In the genomic region with DNA sequence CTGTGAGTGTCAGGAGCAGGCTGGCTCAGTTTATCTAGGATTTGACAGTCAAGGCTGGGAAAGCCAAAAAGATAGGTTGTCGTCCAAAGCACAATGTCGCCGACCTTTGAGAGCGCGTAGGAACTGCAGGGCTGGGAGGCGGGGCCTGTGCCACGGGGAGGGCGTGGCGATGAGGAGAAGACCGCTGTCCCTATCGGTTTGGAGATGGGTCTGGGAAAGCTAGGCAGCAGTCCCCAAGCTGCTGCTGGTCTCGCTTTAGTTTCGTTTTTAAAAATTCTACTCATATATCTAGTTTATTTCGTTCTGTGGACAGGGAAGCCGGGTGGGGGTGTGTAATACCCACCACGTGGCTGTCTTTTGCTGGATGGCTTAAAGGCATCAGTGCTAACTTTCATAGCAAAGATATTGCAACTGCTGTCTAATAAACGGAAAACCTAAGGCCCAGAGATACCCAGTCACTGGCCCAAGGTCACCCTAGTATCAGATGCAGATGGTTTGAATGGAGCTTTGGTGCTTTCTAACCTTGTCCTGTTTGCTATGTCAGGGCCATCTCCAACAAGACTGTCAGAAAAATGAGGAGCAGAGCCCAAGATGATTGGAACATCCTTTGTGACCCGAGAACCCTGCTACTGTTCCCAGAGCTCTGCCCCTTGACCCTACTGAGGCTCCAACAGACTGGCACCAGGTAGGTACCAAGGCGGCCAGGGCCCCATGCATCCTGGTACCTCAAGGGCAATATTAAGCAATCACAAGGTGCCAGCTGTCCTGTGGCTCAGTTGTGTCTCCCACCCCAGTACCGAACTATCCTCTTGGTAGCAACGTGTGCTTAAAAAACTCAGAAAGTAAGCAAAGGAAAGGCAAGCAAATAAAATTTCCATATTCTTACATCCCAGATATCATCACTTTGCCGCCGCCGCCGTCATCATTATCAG, we compare ENCODE assay signal across 1 mouse cellular context.
TF ChIP-seq lines count a peak whose summit lies in the region.

No protein-coding gene starts in this region.

TF ChIP-seq in MEL, 35 proteins besides CTCF, POLR2A, EP300 and RAD21:
- TF ChIP-seq NRF1 (IDR thresholded peaks at IDR 0.05; ENCODE audit: insufficient read depth, low read depth, low read length, poor library complexity, severe bottlenecking) (0 out of 2 replicates have a peak, but pooled peaks have one; percentile 15), TCF12 (IDR thresholded peaks at IDR 0.05; ENCODE audit: low read depth, low read length) (peak; percentile 57), E2F4 (IDR thresholded peaks at IDR 0.05; ENCODE audit: borderline replicate concordance, low read depth, low read length) (no peak), ZKSCAN1 (IDR thresholded peaks at IDR 0.05; ENCODE audit: low read depth, low read length) (no peak), USF2 (IDR thresholded peaks at IDR 0.05; ENCODE audit: borderline replicate concordance in 1 of 2, insufficient read depth in 1 of 2, low read depth in 1 of 2, low read length in 2 of 2) (no peak), ZMIZ1 (IDR thresholded peaks at IDR 0.05; ENCODE audit: low read depth, low read length) (peak; percentile 53), SIN3A (IDR thresholded peaks at IDR 0.05; ENCODE audit: low read length) (peak; percentile 80), SMC3 (IDR thresholded peaks at IDR 0.05; ENCODE audit: low read depth, low read length) (peak; percentile 70), HCFC1 (IDR thresholded peaks at IDR 0.05; ENCODE audit: low read depth, low read length) (0 out of 2 replicates have a peak, but pooled peaks have one; percentile 44), KAT2A (conservative IDR thresholded peaks at IDR 0.05; ENCODE audit: low read depth, low read length) (no peak), CHD1 (IDR thresholded peaks at IDR 0.05; ENCODE audit: low read depth, low read length) (no peak), GATA1 (IDR thresholded peaks at IDR 0.05; ENCODE audit: low read depth, low read length) (no peak), ZC3H11A (IDR thresholded peaks at IDR 0.05; ENCODE audit: low read depth, low read length) (peak; percentile 71), MYC (IDR thresholded peaks at IDR 0.05; ENCODE audit: low read depth, low read length) (peak; percentile 74; the same call in 1 of the 2 replicates), CHD2 (IDR thresholded peaks at IDR 0.05; ENCODE audit: low read length) (no peak), RCOR1 (IDR thresholded peaks at IDR 0.05; ENCODE audit: low read depth, low read length) (no peak), BHLHE40 (IDR thresholded peaks at IDR 0.05; ENCODE audit: borderline replicate concordance, low read depth, low read length) (no peak), MXI1 (IDR thresholded peaks at IDR 0.05; ENCODE audit: low read depth, low read length) (peak; percentile 92), MEF2A (IDR thresholded peaks at IDR 0.05; ENCODE audit: extremely low read depth, insufficient replicate concordance, low read depth, low read length, poor library complexity, severe bottlenecking) (no peak), NELFE (IDR thresholded peaks at IDR 0.05; ENCODE audit: low read depth, low read length) (peak; percentile 82), UBTF (IDR thresholded peaks at IDR 0.05; ENCODE audit: borderline replicate concordance, insufficient read depth, low read depth, low read length) (no peak), JUND (IDR thresholded peaks at IDR 0.05; ENCODE audit: low read depth, low read length) (no peak), TAL1 (IDR thresholded peaks at IDR 0.05; ENCODE audit: low read length) (no peak), MAZ (IDR thresholded peaks at IDR 0.05; ENCODE audit: low read depth, low read length) (peak; percentile 51), ELF1 (IDR thresholded peaks at IDR 0.05; ENCODE audit: low read depth, low read length) (no peak), ZNF384 (IDR thresholded peaks at IDR 0.05; ENCODE audit: low read depth, low read length) (no peak; the same call in none of the 2 replicates), TBP (IDR thresholded peaks at IDR 0.05; ENCODE audit: low read depth, low read length) (peak; percentile 60), GABPA (IDR thresholded peaks at IDR 0.05; ENCODE audit: low read depth, low read length) (no peak), POLR2AphosphoS2 (IDR thresholded peaks at IDR 0.05; ENCODE audit: low read length) (peak; percentile 70; the same call in 1 of the 2 replicates), MYB (IDR thresholded peaks at IDR 0.05; ENCODE audit: low read depth, low read length) (no peak), MAX (IDR thresholded peaks at IDR 0.05; ENCODE audit: low read length) (peak; percentile 70), USF1 (IDR thresholded peaks at IDR 0.05; ENCODE audit: low read depth, low read length) (peak; percentile 25; the same call in 1 of the 2 replicates), ETS1 (IDR thresholded peaks at IDR 0.05; ENCODE audit: low read depth, low read length) (peak; percentile 59; the same call in 1 of the 2 replicates)
